In the genomic region with DNA sequence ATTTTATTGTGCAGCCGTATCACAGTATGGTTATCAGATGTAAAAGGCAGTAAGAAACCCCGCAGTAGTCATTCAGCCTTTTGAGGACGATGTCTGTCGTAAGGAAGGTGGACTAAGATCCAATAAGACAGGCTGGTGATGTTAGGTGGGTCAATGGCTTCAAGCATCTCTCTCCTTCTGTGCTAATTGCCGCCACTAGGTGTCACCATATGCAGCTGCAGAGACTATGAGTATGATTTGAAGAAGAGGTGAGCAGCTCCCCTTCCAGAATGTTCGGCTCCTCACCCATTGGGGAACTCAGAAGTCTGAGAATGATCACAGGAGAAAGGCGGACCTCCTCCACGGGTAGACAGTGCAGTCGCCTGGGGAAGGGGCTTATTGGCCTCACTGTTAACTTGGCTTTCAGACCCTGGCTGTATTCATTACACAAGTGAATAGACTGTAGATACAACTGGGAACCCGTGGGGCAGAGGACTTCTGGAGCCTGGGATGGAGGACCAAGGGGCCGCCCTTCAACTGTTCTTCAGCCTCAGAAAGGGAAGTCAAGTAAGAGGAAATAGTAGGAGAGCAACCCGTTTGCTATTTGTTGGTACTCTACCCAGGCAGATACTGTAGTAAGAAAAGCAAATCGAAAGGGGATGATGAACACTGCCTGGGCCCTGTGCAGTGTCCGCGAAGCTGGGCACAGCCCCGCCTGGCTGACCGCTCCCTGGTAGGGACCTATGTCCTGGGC, we compare ENCODE assay signal across 8 mouse cellular contexts.
DNase-seq lines count a peak whose midpoint lies in the region; ATAC-seq and TF ChIP-seq lines count a peak whose summit lies in the region.

No protein-coding gene starts in this region.

- H3K4me2 ChIP-seq in heart, embryonic 12.5 days = peak overlapping the region; percentile 55
- H3K4me2 ChIP-seq in kidney, embryonic 14.5 days (replicated peaks; ENCODE audit: low read depth, low read length) = no peak overlapping the region; the same call in 1 of the 2 replicates
- H3K4me2 ChIP-seq in limb, embryonic 12.5 days = peak overlapping the region; percentile 49
- H3K4me2 ChIP-seq in midbrain, embryonic 16.5 days (ENCODE audit: low read length) = peak overlapping the region; percentile 19

- peaks cover 8% of the 10 kb centered on the region for H3K9me3 ChIP-seq in heart, embryonic 12.5 days (replicated peaks)
- H3K9me3 ChIP-seq in kidney, embryonic 14.5 days (ENCODE audit: control insufficient read depth, low read length) = peaks cover 4% of the 10 kb centered on the region; the same call in 1 of the 2 replicates
- H3K9me3 ChIP-seq in limb, embryonic 12.5 days = peaks cover 7% of the 10 kb centered on the region
- H3K9me3 ChIP-seq in midbrain, embryonic 16.5 days (replicated peaks; ENCODE audit: control insufficient read depth, low read length, poor library complexity, severe bottlenecking) = no peaks in the 10 kb centered on the region

- no peak overlapping the region for H3K27ac ChIP-seq in heart, embryonic 12.5 days (ENCODE audit: poor library complexity, severe bottlenecking)
- no peak overlapping the region for H3K27ac ChIP-seq in kidney, embryonic 14.5 days (ENCODE audit: low read depth, low read length)
- H3K27ac ChIP-seq in limb, embryonic 12.5 days = no peak overlapping the region
- H3K27ac ChIP-seq in midbrain, embryonic 16.5 days (ENCODE audit: low read length) = no peak overlapping the region
- no peak overlapping the region for H3K27ac ChIP-seq in spleen, adult 2 months (ENCODE audit: insufficient read depth, low read length)

- no peak overlapping the region for H3K9ac ChIP-seq in heart, embryonic 12.5 days
- H3K9ac ChIP-seq in kidney, embryonic 14.5 days (ENCODE audit: low read depth, low read length) = no peak overlapping the region
- no peak overlapping the region for H3K9ac ChIP-seq in limb, embryonic 12.5 days (replicated peaks)
- H3K9ac ChIP-seq in midbrain, embryonic 16.5 days (ENCODE audit: low read depth, low read length) = no peak overlapping the region

- ATAC-seq in erythroid progenitor cell, adult 5-6 weeks (replicated peaks; ENCODE audit: low FRiP score, poor library complexity, severe bottlenecking) = 0 out of 2 replicates have a peak, but pooled peaks have one; percentile 34
- peak; percentile 71; the same call in 1 of the 2 replicates for ATAC-seq in heart, embryonic 12.5 days (ENCODE audit: insufficient number of reproducible peaks, low FRiP score)
- ATAC-seq in kidney, embryonic 14.5 days (ENCODE audit: low FRiP score, low TSS enrichment) = peak; percentile 73; the same call in 1 of the 2 replicates
- peak; percentile 49; the same call in 1 of the 2 replicates for ATAC-seq in limb, embryonic 12.5 days (ENCODE audit: insufficient number of reproducible peaks, insufficient read depth, low FRiP score, low TSS enrichment, low read depth)
- peak; percentile 84; the same call in 1 of the 2 replicates for ATAC-seq in midbrain, embryonic 16.5 days

- H3K27me3 ChIP-seq in heart, embryonic 12.5 days (replicated peaks) = no peaks in the 10 kb centered on the region
- H3K27me3 ChIP-seq in kidney, embryonic 14.5 days (ENCODE audit: control insufficient read depth, insufficient read depth, low read length) = no peaks in the 10 kb centered on the region
- no peaks in the 10 kb centered on the region for H3K27me3 ChIP-seq in limb, embryonic 12.5 days
- H3K27me3 ChIP-seq in midbrain, embryonic 16.5 days (ENCODE audit: control insufficient read depth, insufficient read depth, low read depth, low read length) = no peaks in the 10 kb centered on the region
- H3K27me3 ChIP-seq in spleen, adult 2 months (ENCODE audit: control insufficient read depth, insufficient read depth, low read length) = no peaks in the 10 kb centered on the region

- H3K36me3 ChIP-seq in heart, embryonic 12.5 days = no peaks in the 10 kb centered on the region
- no peaks in the 10 kb centered on the region for H3K36me3 ChIP-seq in kidney, embryonic 14.5 days (ENCODE audit: control insufficient read depth, insufficient read depth, low read length)
- H3K36me3 ChIP-seq in limb, embryonic 12.5 days = no peaks in the 10 kb centered on the region
- H3K36me3 ChIP-seq in midbrain, embryonic 16.5 days (ENCODE audit: control insufficient read depth, insufficient read depth, low read length) = no peaks in the 10 kb centered on the region
- H3K36me3 ChIP-seq in spleen, adult 2 months (ENCODE audit: control insufficient read depth, insufficient read depth, low read length) = no peaks in the 10 kb centered on the region

- peaks cover 13% of the 10 kb centered on the region for H3K4me1 ChIP-seq in heart, embryonic 12.5 days (replicated peaks)
- H3K4me1 ChIP-seq in kidney, embryonic 14.5 days (ENCODE audit: control insufficient read depth, insufficient read depth, low read length) = no peaks in the 10 kb centered on the region
- no peaks in the 10 kb centered on the region; the same call in 1 of the 2 replicates for H3K4me1 ChIP-seq in limb, embryonic 12.5 days (replicated peaks)
- 0 out of 2 replicates have a peak, but pooled peaks cover 4% of the 10 kb centered on the region for H3K4me1 ChIP-seq in midbrain, embryonic 16.5 days (ENCODE audit: control insufficient read depth, insufficient read depth, low read length)
- H3K4me1 ChIP-seq in spleen, adult 2 months (ENCODE audit: control insufficient read depth, insufficient read depth, insufficient read length) = no peaks in the 10 kb centered on the region

- TF ChIP-seq CTCF in brain, embryonic 14.5 days (IDR thresholded peaks at IDR 0.05; ENCODE audit: borderline replicate concordance, extremely low read depth, insufficient read depth, insufficient read length) = peak; percentile 75
- peak; percentile 54; the same call in 1 of the 2 replicates for TF ChIP-seq CTCF in spleen, adult 2 months (IDR thresholded peaks at IDR 0.05; ENCODE audit: extremely low read depth, insufficient read depth, insufficient read length, insufficient replicate concordance)

- peak; percentile 83 for DNase-seq in CD4-positive, CD25-positive, alpha-beta regulatory T cell, adult 2 months (ENCODE audit: low read depth, low spot score)
- DNase-seq in brain, embryonic 14.5 days (ENCODE audit: low read depth) = peak; percentile 83
- peak; percentile 49 to 53 for DNase-seq in spleen, adult 2 months (ENCODE audit: low read depth in 1 of 2, low spot score in 2 of 2)

- no peak for TF ChIP-seq POLR2A in brain, embryonic 14.5 days (IDR thresholded peaks at IDR 0.05; ENCODE audit: borderline replicate concordance, extremely low read depth, insufficient read depth, insufficient read length, poor library complexity, severe bottlenecking)
- no peak for TF ChIP-seq POLR2A in spleen, adult 2 months (IDR thresholded peaks at IDR 0.05; ENCODE audit: low read depth, low read length)

- no peak overlapping the region for H3K4me3 ChIP-seq in heart, embryonic 12.5 days
- H3K4me3 ChIP-seq in kidney, embryonic 14.5 days (ENCODE audit: low read length) = no peak overlapping the region
- no peak overlapping the region for H3K4me3 ChIP-seq in limb, embryonic 12.5 days (replicated peaks)
- no peak overlapping the region for H3K4me3 ChIP-seq in midbrain, embryonic 16.5 days (ENCODE audit: low read depth, low read length)
- H3K4me3 ChIP-seq in spleen, adult 2 months (ENCODE audit: extremely low read depth, insufficient read depth, insufficient read length) = no peak overlapping the region

- WGBS in heart, embryonic 12.5 days = 50% methylated on average over 17 of the region's 17 CpGs
- WGBS in kidney, embryonic 14.5 days = 60% methylated on average over 17 of the region's 17 CpGs
- 62% methylated on average over 17 of the region's 17 CpGs for WGBS in limb, embryonic 12.5 days
- WGBS in midbrain, embryonic 16.5 days = 59% methylated on average over 17 of the region's 17 CpGs
- WGBS in spleen, adult 2 months = 45% methylated on average over 17 of the region's 17 CpGs

Comparison
In these comparisons a context has a peak if more than half of its experiments do, and no peak if none do; other contexts are left out.
1. ATAC-seq: peak in every context shown above with its lines; median percentile 84 in midbrain, embryonic 16.5 days; 73 in kidney, embryonic 14.5 days; 71 in heart, embryonic 12.5 days; 49 in limb, embryonic 12.5 days; 34 in erythroid progenitor cell, adult 5-6 weeks.